In the genomic region with DNA sequence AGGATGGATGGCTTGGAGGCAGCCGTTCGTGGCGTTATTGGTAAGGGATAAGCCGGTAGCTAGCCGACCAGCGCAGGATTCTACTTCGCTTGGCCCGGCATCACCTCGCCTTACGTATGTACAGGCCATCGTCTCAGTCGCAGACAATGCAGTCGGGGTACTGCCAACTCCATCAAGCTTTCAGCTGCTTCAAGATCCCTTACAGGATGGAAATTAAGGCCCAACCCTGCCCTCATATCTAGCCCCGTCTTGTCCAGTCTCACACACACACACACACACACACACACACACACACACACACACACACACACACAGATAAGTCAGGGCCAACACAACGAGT, we compare ENCODE assay signal across 7 mouse cellular contexts. TPM values are rescaled to one million over a fixed set of nuclear protein-coding genes. Genes with fewer than 3 reads are reported as not detected.
A peak's percentile ranks its signal among the peaks of the same experiment; 100 is the strongest.
DNase-seq lines count a peak whose midpoint lies in the region; ATAC-seq and TF ChIP-seq lines count a peak whose summit lies in the region.

No protein-coding gene starts in this region.

- H3K4me3 ChIP-seq in lung, postnatal 0 days (ENCODE audit: low read depth, low read length), result peak overlapping the region; percentile 46
- peak overlapping the region; percentile 59 for H3K4me3 ChIP-seq in forebrain, embryonic 10.5 days
- H3K4me3 ChIP-seq in limb, embryonic 12.5 days (replicated peaks), result peak overlapping the region; percentile 56
- H3K4me3 ChIP-seq in small intestine, adult 2 months (ENCODE audit: low read depth, low read length), result peak overlapping the region; percentile 75

- 2% methylated on average over 15 of the region's 15 CpGs for WGBS in lung, postnatal 0 days
- WGBS in forebrain, embryonic 10.5 days, result 3% methylated on average over 15 of the region's 15 CpGs
- 3% methylated on average over 15 of the region's 15 CpGs for WGBS in limb, embryonic 12.5 days
- WGBS in small intestine, adult 2 months, result 5% methylated on average over 15 of the region's 15 CpGs

- TF ChIP-seq CTCF in lung, postnatal 0 days (IDR thresholded peaks at IDR 0.05), result no peak
- no peak for TF ChIP-seq CTCF in small intestine, adult 2 months (IDR thresholded peaks at IDR 0.05; ENCODE audit: extremely low read depth, insufficient read length, insufficient replicate concordance, low read depth, low read length)

- H3K27me3 ChIP-seq in lung, postnatal 0 days (replicated peaks; ENCODE audit: insufficient read depth, low read length), result no peaks in the 10 kb centered on the region
- peaks cover 1% of the 10 kb centered on the region; the same call in 1 of the 2 replicates for H3K27me3 ChIP-seq in forebrain, embryonic 10.5 days (ENCODE audit: poor library complexity, severe bottlenecking)
- H3K27me3 ChIP-seq in limb, embryonic 12.5 days, result 0 out of 2 replicates have a peak, but pooled peaks cover under 1% of the 10 kb centered on the region
- H3K27me3 ChIP-seq in small intestine, adult 2 months (ENCODE audit: control insufficient read depth, insufficient read depth, low read length), result no peaks in the 10 kb centered on the region

- peak overlapping the region; percentile 69 for H3K4me2 ChIP-seq in lung, postnatal 0 days (replicated peaks; ENCODE audit: low read depth, low read length)
- H3K4me2 ChIP-seq in limb, embryonic 12.5 days, result peak overlapping the region; percentile 69

- no peak for ATAC-seq in lung, postnatal 0 days
- no peak; the same call in 1 of the 2 replicates for ATAC-seq in limb, embryonic 12.5 days (ENCODE audit: insufficient number of reproducible peaks, insufficient read depth, low FRiP score, low TSS enrichment, low read depth)

- no peak for TF ChIP-seq EP300 in lung, postnatal 0 days (IDR thresholded peaks at IDR 0.05)

- TF ChIP-seq POLR2A in small intestine, adult 2 months (IDR thresholded peaks at IDR 0.05; ENCODE audit: low read depth, low read length), result no peak; the same call in 1 of the 2 replicates

- H3K4me1 ChIP-seq in lung, postnatal 0 days (ENCODE audit: insufficient read depth, low read depth, low read length), result no peaks in the 10 kb centered on the region; the same call in 1 of the 2 replicates
- H3K4me1 ChIP-seq in forebrain, embryonic 10.5 days, result peaks cover 12% of the 10 kb centered on the region
- peaks cover 4% of the 10 kb centered on the region; the same call in 1 of the 2 replicates for H3K4me1 ChIP-seq in limb, embryonic 12.5 days (replicated peaks)
- H3K4me1 ChIP-seq in small intestine, adult 2 months (ENCODE audit: control insufficient read depth, insufficient read depth, insufficient read length, low read length), result peaks cover 12% of the 10 kb centered on the region; the same call in 1 of the 2 replicates

- H3K27ac ChIP-seq in lung, postnatal 0 days (ENCODE audit: low read length), result peak overlapping the region; percentile 70
- H3K27ac ChIP-seq in forebrain, embryonic 10.5 days, result peak overlapping the region; percentile 86
- peak overlapping the region; percentile 89 for H3K27ac ChIP-seq in limb, embryonic 12.5 days
- peak overlapping the region; percentile 85 for H3K27ac ChIP-seq in small intestine, adult 2 months (ENCODE audit: insufficient read depth, low read depth, low read length)

- no peak for DNase-seq in lung, postnatal 0 days (ENCODE audit: low spot score)
- DNase-seq in lung, postnatal 25 days (ENCODE audit: low spot score), result no peak
- no peak for DNase-seq in forebrain, embryonic 10.5 days (ENCODE audit: extremely low spot score, low spot score)
- no peak for DNase-seq in natural killer cell, adult 2 months (ENCODE audit: low spot score in 2 of 2)
- no peak for DNase-seq in adrenal gland, postnatal 4 days (ENCODE audit: low spot score in 2 of 2)

- peak overlapping the region; percentile 51 for H3K9ac ChIP-seq in lung, postnatal 0 days (replicated peaks; ENCODE audit: low read depth)
- peak overlapping the region; percentile 66 for H3K9ac ChIP-seq in limb, embryonic 12.5 days (replicated peaks)

- H3K36me3 ChIP-seq in lung, postnatal 0 days (ENCODE audit: insufficient read depth, low read length), result no peaks in the 10 kb centered on the region
- no peaks in the 10 kb centered on the region for H3K36me3 ChIP-seq in forebrain, embryonic 10.5 days (replicated peaks)
- H3K36me3 ChIP-seq in limb, embryonic 12.5 days, result no peaks in the 10 kb centered on the region
- no peaks in the 10 kb centered on the region for H3K36me3 ChIP-seq in small intestine, adult 2 months (ENCODE audit: control insufficient read depth, insufficient read depth, low read length)

- no peaks in the 10 kb centered on the region for H3K9me3 ChIP-seq in lung, postnatal 0 days (ENCODE audit: low read length)
- no peaks in the 10 kb centered on the region for H3K9me3 ChIP-seq in forebrain, embryonic 10.5 days
- no peaks in the 10 kb centered on the region for H3K9me3 ChIP-seq in limb, embryonic 12.5 days

RNA-seq across cellular contexts. Expression of a gene that starts 1.3 kb away (rescaled TPM):
- 39.1 and 45.7 TPM in 2 replicates for polyA plus RNA-seq in lung, postnatal 0 days (2015; fragmentation: Nextera tagmentation; extraction: Ambion mirVana)
- polyA plus RNA-seq in forebrain, embryonic 10.5 days (2016; fragmentation: Nextera tagmentation; extraction: Ambion mirVana), result 81.1 and 84.7 TPM in 2 replicates
- polyA plus RNA-seq in limb, embryonic 12.5 days (2016; fragmentation: Nextera tagmentation; extraction: Ambion mirVana), result 76.0 and 76.7 TPM in 2 replicates
- polyA plus RNA-seq in small intestine, adult 2 months (2012; rRNA removed), result 17.5 and 26.3 TPM in 2 replicates
- 10 to 100 TPM; 44.2 to 53.1 TPM for total RNA-seq in adrenal gland, postnatal 4 days (2021)

RNA-seq across cellular contexts. Expression of a gene that starts 5.9 kb away (rescaled TPM):
- polyA plus RNA-seq in lung, postnatal 0 days (2015; fragmentation: Nextera tagmentation; extraction: Ambion mirVana), result 1.5 and 3.1 TPM in 2 replicates
- 0.53 and 0.69 TPM in 2 replicates for polyA plus RNA-seq in forebrain, embryonic 10.5 days (2016; fragmentation: Nextera tagmentation; extraction: Ambion mirVana)
- 1.6 and 2.0 TPM in 2 replicates for polyA plus RNA-seq in limb, embryonic 12.5 days (2016; fragmentation: Nextera tagmentation; extraction: Ambion mirVana)
- polyA plus RNA-seq in small intestine, adult 2 months (2012; rRNA removed), result 38.2 and 74.3 TPM in 2 replicates
- total RNA-seq in adrenal gland, postnatal 4 days (2021), result 1 to 10 TPM in 1 of 2 experiments, under 1 TPM in 1; 0.65 to 2.2 TPM

RNA-seq across cellular contexts. Expression of a gene that starts 23.1 kb away (rescaled TPM):
- polyA plus RNA-seq in lung, postnatal 0 days (2015; fragmentation: Nextera tagmentation; extraction: Ambion mirVana), result 27.1 and 30.5 TPM in 2 replicates
- 2.0 and 2.2 TPM in 2 replicates for polyA plus RNA-seq in forebrain, embryonic 10.5 days (2016; fragmentation: Nextera tagmentation; extraction: Ambion mirVana)
- polyA plus RNA-seq in limb, embryonic 12.5 days (2016; fragmentation: Nextera tagmentation; extraction: Ambion mirVana), result 2.2 and 2.5 TPM in 2 replicates
- 19.8 and 38.3 TPM in 2 replicates for polyA plus RNA-seq in small intestine, adult 2 months (2012; rRNA removed)
- total RNA-seq in adrenal gland, postnatal 4 days (2021), result 10 to 100 TPM in 1 of 2 experiments, 1 to 10 TPM in 1; 7.0 to 10.3 TPM

RNA-seq across cellular contexts. Expression of a gene that starts 45.5 kb away (rescaled TPM):
- 14.4 and 15.3 TPM in 2 replicates for polyA plus RNA-seq in lung, postnatal 0 days (2015; fragmentation: Nextera tagmentation; extraction: Ambion mirVana)
- 2.4 and 2.8 TPM in 2 replicates for polyA plus RNA-seq in forebrain, embryonic 10.5 days (2016; fragmentation: Nextera tagmentation; extraction: Ambion mirVana)
- 14.6 and 14.9 TPM in 2 replicates for polyA plus RNA-seq in limb, embryonic 12.5 days (2016; fragmentation: Nextera tagmentation; extraction: Ambion mirVana)
- 87.5 and 236 TPM in 2 replicates for polyA plus RNA-seq in small intestine, adult 2 months (2012; rRNA removed)
- 1 to 10 TPM; 1.6 to 2.2 TPM for total RNA-seq in adrenal gland, postnatal 4 days (2021)

RNA-seq across cellular contexts. Expression of a gene that starts 49.2 kb away (rescaled TPM):
- 181 and 187 TPM in 2 replicates for polyA plus RNA-seq in lung, postnatal 0 days (2015; fragmentation: Nextera tagmentation; extraction: Ambion mirVana)
- polyA plus RNA-seq in forebrain, embryonic 10.5 days (2016; fragmentation: Nextera tagmentation; extraction: Ambion mirVana), result 64.2 and 66.6 TPM in 2 replicates
- 88.5 and 91.5 TPM in 2 replicates for polyA plus RNA-seq in limb, embryonic 12.5 days (2016; fragmentation: Nextera tagmentation; extraction: Ambion mirVana)
- polyA plus RNA-seq in small intestine, adult 2 months (2012; rRNA removed), result 113 and 162 TPM in 2 replicates
- 100 to 1,000 TPM; 179 to 186 TPM for total RNA-seq in adrenal gland, postnatal 4 days (2021)
